Mouse (Mus musculus) limb, embryonic 13.5 days (tissue): ENCODE measurements around the gene Tmem91. TPM values are rescaled to one million over a fixed set of nuclear protein-coding genes. Genes with fewer than 3 reads are reported as not detected.

Experiments used
- ATAC-seq: fragments of 200-750 bp; cut with Nextera tagmentation; 2 replicates; pipeline ENCODE4 v1.8.0; 2017; ENCODE audit warnings: low read depth, moderate number of reproducible peaks, moderate TSS enrichment; ENCODE audit not compliant: low FRiP score
- H3K27ac ChIP-seq: fragments of 300-500 bp; sonication (generic); 2 replicates; pipeline ENCODE4 v1.5.1; 2015; ENCODE audit warnings: inconsistent platforms, mild to moderate bottlenecking, moderate library complexity
- H3K27me3 ChIP-seq: fragments of 300-500 bp; sonication (generic); 2 replicates; pipeline ENCODE4 v1.6.1; 2015; ENCODE audit warnings: mild to moderate bottlenecking, inconsistent platforms
- H3K36me3 ChIP-seq: fragments of 300-500 bp; sonication (generic); 2 replicates; pipeline ENCODE4 v1.6.1; 2015; ENCODE audit warnings: inconsistent platforms, mild to moderate bottlenecking, moderate library complexity
- H3K4me1 ChIP-seq: fragments of 300-500 bp; sonication (generic); 2 replicates; pipeline ENCODE4 v1.6.1; 2015; ENCODE audit warnings: inconsistent platforms
- H3K4me2 ChIP-seq: fragments of 300-500 bp; sonication (generic); replicated peaks from 2 replicates; pipeline ENCODE4 v1.6.1; 2015; ENCODE audit warnings: inconsistent platforms, mild to moderate bottlenecking, moderate library complexity
- H3K4me3 ChIP-seq: fragments of 300-500 bp; sonication (generic); 2 replicates; pipeline ENCODE4 v1.5.1; 2015; ENCODE audit warnings: moderate library complexity, mild to moderate bottlenecking, inconsistent platforms
- H3K9ac ChIP-seq: fragments of 300-500 bp; sonication (generic); 2 replicates; pipeline ENCODE4 v1.6.1; 2015; ENCODE audit warnings: mild to moderate bottlenecking, inconsistent platforms
- H3K9me3 ChIP-seq: fragments of 300-500 bp; sonication (generic); 2 replicates; pipeline ENCODE4 v1.6.1; 2016; ENCODE audit warnings: inconsistent platforms
- WGBS: fragments of 180-500 bp; shearing (Covaris S2); methylation state at CpG from one replicate; pipeline ENCODE4 v1.1.7; 2015; 5-methylcytosine and 5-hydroxymethylcytosine counted together
- polyA plus RNA-seq: library from polyadenylated mRNA; unstranded; fragments of >200 nt; fragmentation: Nextera tagmentation; extraction: Ambion mirVana; gene quantifications from 2 replicates; pipeline ENCODE4 v1.2.1, GENCODE M21; 2015

The Tmem91 gene
- polyA plus RNA-seq, 1 experiment from 2014 or later: 3.7 TPM

DNA sequence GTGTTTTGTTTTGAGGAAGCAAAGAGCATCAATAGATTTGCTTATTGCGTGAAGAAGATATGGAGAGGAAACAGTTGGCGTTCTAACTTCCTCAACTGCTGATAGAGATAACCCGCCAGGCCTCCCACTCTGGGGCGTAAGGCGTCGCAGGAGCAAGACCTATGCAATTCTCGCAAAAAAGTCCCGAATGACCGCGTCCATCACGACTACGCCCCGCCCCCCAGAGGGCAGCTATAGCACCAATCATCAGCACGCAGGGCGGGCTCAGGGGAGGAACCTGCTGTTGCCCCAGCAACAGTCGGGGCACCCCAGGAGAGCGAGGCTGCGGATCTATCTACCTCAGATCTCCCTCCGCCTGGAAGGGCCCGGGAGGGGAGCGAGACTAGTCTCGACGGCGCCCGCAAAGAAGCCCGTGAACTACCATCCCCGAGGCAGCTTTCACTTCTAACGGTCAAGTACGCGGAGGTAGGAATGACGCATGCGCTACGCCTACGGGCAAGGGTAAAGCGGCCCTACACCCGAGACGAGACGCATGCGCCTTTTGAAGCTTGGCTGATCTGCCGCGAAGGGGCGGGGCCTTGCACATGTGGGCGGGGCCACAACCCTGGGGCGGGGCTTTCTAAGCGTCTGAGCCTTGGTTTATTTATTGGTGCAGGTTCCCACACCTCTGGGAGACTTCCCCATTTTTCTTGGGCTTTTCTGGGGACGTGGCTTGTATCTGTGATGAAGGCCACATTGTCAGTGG is 5.7 kb upstream of the Tmem91 start, which contains the start of gene B9d2:
TSS of gene B9d2 (plus strand) at position 267 of the 745 bp plus-strand sequence.
- H3K4me2 ChIP-seq: peak within 1 kb of the TSS; percentile 69
- H3K27me3 ChIP-seq: peaks cover 29% of the 10 kb centered on the region
- ATAC-seq: peak; percentile 96
- no peaks in the 10 kb centered on the region for H3K9me3 ChIP-seq
- peaks cover 5% of the 10 kb centered on the region; the same call in 1 of the 2 replicates for H3K36me3 ChIP-seq
- WGBS: under 1% methylated on average over 46 of the region's 46 CpGs
- H3K9ac ChIP-seq: peak within 1 kb of the TSS; percentile 68
- peak within 1 kb of the TSS; percentile 66 for H3K4me3 ChIP-seq
- peaks cover 15% of the 10 kb centered on the region for H3K4me1 ChIP-seq
- H3K27ac ChIP-seq: peak within 1 kb of the TSS; percentile 91

GRCm38 (mm10) chr7:25679971-25680370 is 5.0 kb upstream of the Tmem91 start:
- WGBS: 8% methylated on average over 6 of the region's 6 CpGs
- no peak overlapping the region for H3K27ac ChIP-seq
- peaks cover 32% of the 10 kb centered on the region for H3K27me3 ChIP-seq
- no peaks in the 10 kb centered on the region for H3K9me3 ChIP-seq
- peak overlapping the region; percentile 69 for H3K4me2 ChIP-seq
- peak overlapping the region; percentile 66 for H3K4me3 ChIP-seq
- H3K4me1 ChIP-seq: peaks cover 17% of the 10 kb centered on the region
- peak overlapping the region; percentile 68 for H3K9ac ChIP-seq
- ATAC-seq: no peak
- peaks cover 5% of the 10 kb centered on the region; the same call in 1 of the 2 replicates for H3K36me3 ChIP-seq

GRCm38 (mm10) chr7:25677013-25677412 is 2.0 kb upstream of the Tmem91 start:
- Histone ChIP-seq H3K27ac (no peak overlapping the region), H3K4me1 (peaks cover 24% of the 10 kb centered on the region), H3K9me3 (0 out of 2 replicates have a peak, but pooled peaks cover 4% of the 10 kb centered on the region), H3K9ac (no peak overlapping the region), H3K27me3 (peaks cover 53% of the 10 kb centered on the region), H3K4me3 (no peak overlapping the region), H3K36me3 (no peaks in the 10 kb centered on the region), H3K4me2 (no peak overlapping the region)
- no peak for ATAC-seq
- 93% methylated on average over 7 of the region's 7 CpGs for WGBS

DNA sequence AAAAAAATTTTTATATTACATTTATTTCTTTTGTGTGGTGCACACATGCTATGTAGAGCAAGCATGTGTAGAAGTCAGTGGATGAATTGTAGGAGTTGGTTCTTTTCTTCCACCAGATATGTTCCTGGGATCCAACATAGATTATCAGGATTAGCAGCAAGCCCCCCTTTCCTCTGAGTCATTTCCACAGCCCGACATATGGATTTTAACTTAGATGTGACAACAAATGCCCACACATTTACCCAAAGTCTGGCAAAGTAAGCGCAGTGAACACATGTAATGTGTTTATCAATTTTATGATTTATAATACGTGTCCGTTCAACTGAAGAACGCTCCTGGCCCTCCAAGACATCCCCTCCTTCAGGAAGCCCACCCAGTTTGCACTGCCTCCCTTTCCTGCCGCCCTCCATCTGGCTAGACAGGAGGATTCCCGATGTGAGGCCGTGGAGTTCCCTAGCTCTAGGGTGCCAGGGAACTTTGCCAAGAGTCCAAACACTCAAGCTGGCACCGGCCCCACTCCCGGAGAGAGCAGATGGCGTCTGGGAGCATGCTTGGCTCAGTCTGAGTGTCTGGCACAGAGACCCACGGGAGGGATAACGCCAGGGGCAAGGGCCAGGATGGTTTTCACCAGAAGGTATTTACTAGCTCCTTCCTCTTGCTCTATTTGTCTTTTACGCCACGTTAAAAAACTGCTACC is 1.3 kb upstream of the Tmem91 start:
- peaks cover 20% of the 10 kb centered on the region for H3K4me1 ChIP-seq
- H3K4me3 ChIP-seq: no peak overlapping the region
- ATAC-seq: no peak
- H3K36me3 ChIP-seq: no peaks in the 10 kb centered on the region
- no peak overlapping the region for H3K9ac ChIP-seq
- H3K9me3 ChIP-seq: 0 out of 2 replicates have a peak, but pooled peaks cover 4% of the 10 kb centered on the region
- H3K4me2 ChIP-seq: no peak overlapping the region
- 60% methylated on average over 15 of the region's 15 CpGs for WGBS
- no peak overlapping the region for H3K27ac ChIP-seq
- peaks cover 53% of the 10 kb centered on the region for H3K27me3 ChIP-seq

GRCm38 (mm10) chr7:25675405-25675804 is 439 bp upstream of the Tmem91 start:
- Histone ChIP-seq H3K27me3 (peaks cover 53% of the 10 kb centered on the region), H3K9ac (no peak overlapping the region), H3K4me2 (peak overlapping the region; percentile 68), H3K4me3 (peak overlapping the region; percentile 40; the same call in 1 of the 2 replicates), H3K36me3 (no peaks in the 10 kb centered on the region), H3K4me1 (peaks cover 18% of the 10 kb centered on the region), H3K27ac (no peak overlapping the region), H3K9me3 (0 out of 2 replicates have a peak, but pooled peaks cover 4% of the 10 kb centered on the region)
- 48% methylated on average over 6 of the region's 6 CpGs for WGBS
- no peak for ATAC-seq

- Histone ChIP-seq H3K4me3 (peak overlapping the region; percentile 40), H3K9me3 (0 out of 2 replicates have a peak, but pooled peaks cover 4% of the 10 kb centered on the region), H3K4me2 (peak overlapping the region; percentile 68), H3K27me3 (peaks cover 52% of the 10 kb centered on the region), H3K9ac (peak overlapping the region; percentile 55; the same call in 1 of the 2 replicates), H3K27ac (no peak overlapping the region), H3K36me3 (peaks cover 6% of the 10 kb centered on the region), H3K4me1 (peaks cover 13% of the 10 kb centered on the region)
- 31% methylated on average over 9 of the region's 9 CpGs for WGBS
- no peak for ATAC-seq
Measured at GRCm38 (mm10) chr7:25674297-25674696, 669 bp downstream of the Tmem91 start.

DNA sequence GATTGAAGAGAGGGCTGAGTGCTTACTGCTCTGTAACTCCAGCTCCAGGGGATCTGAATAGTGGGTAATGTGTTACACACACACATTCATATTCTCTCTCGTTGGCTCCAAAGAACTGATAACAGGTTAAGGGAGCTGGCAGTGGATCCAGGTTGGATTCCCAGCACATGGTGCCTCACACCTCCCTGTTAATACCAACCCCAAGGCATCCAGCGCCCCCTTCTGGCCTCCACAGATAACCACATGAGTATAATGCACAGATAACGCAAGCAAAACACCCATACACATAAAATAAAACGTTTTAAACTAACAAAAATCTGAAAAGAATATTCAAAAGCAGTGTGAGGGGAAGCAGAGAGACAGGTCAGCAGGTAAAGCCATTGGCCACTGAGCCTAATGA is 2.5 kb downstream of the Tmem91 start:
- no peak for ATAC-seq
- Histone ChIP-seq H3K36me3 (peaks cover 24% of the 10 kb centered on the region), H3K9ac (no peak overlapping the region), H3K4me1 (peaks cover 13% of the 10 kb centered on the region), H3K27ac (no peak overlapping the region), H3K4me3 (no peak overlapping the region), H3K9me3 (0 out of 2 replicates have a peak, but pooled peaks cover 4% of the 10 kb centered on the region), H3K27me3 (peaks cover 41% of the 10 kb centered on the region), H3K4me2 (no peak overlapping the region)
- WGBS: 52% methylated on average over 4 of the region's 4 CpGs

DNA sequence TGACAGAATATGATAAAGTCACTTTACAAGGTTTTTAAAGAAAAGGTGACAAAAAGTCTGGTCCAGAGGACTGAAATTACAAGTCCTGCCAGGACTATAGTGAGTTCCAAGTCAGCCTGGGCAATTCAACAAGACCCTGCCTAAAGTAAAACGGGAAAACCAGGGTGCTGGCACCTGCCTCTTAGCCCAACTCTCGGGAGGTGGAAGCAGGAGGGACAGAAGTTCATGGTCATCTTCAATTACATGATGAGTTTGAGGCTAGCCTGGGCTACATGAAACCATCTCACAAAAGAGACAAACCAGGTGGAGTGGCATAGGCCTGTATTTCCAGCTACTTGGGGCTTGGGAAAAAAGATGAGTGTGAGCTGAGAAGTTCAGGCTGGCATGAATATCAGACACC is 3.3 kb downstream of the Tmem91 start:
- 0 out of 2 replicates have a peak, but pooled peaks cover 4% of the 10 kb centered on the region for H3K9me3 ChIP-seq
- no peak overlapping the region for H3K27ac ChIP-seq
- peaks cover 37% of the 10 kb centered on the region for H3K27me3 ChIP-seq
- WGBS: 69% methylated on average over 2 of the region's 2 CpGs
- peaks cover 32% of the 10 kb centered on the region for H3K36me3 ChIP-seq
- H3K4me1 ChIP-seq: peaks cover 13% of the 10 kb centered on the region
- no peak for ATAC-seq
- no peak overlapping the region for H3K4me3 ChIP-seq
- no peak overlapping the region for H3K4me2 ChIP-seq
- no peak overlapping the region for H3K9ac ChIP-seq

GRCm38 (mm10) chr7:25670096-25670495 is 4.9 kb downstream of the Tmem91 start:
- ATAC-seq: no peak
- no peak overlapping the region for H3K27ac ChIP-seq
- 0 out of 2 replicates have a peak, but pooled peaks cover 4% of the 10 kb centered on the region for H3K9me3 ChIP-seq
- peaks cover 22% of the 10 kb centered on the region for H3K27me3 ChIP-seq
- peaks cover 48% of the 10 kb centered on the region for H3K36me3 ChIP-seq
- H3K4me1 ChIP-seq: peaks cover 8% of the 10 kb centered on the region
- H3K4me3 ChIP-seq: no peak overlapping the region
- no peak overlapping the region for H3K9ac ChIP-seq
- H3K4me2 ChIP-seq: no peak overlapping the region
- WGBS: 91% methylated on average over 4 of the region's 4 CpGs

DNA sequence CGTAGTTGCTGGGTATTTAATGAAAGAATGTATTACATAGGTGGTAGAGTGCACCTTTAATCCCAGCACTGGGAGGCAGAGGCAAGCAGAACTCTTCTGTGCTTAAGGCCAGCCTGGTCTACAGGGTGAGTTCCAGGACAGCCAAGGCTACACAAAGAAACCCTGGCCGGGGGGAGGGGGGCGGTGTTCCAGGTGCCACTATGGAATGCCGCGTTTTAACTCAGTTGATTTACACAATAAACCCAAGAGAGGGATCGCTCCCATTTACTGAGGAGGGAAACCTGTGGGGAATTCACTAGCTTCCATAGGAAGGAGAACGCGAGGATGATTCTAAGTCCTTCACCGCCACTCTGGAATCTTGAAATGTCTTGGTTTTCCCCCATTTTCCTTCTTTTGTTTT is 5.3 kb downstream of the Tmem91 start:
- H3K4me3 ChIP-seq: no peak overlapping the region
- 0 out of 2 replicates have a peak, but pooled peaks cover 4% of the 10 kb centered on the region for H3K9me3 ChIP-seq
- peaks cover 52% of the 10 kb centered on the region for H3K36me3 ChIP-seq
- H3K4me2 ChIP-seq: no peak overlapping the region
- WGBS: 77% methylated on average over 9 of the region's 9 CpGs
- peaks cover 3% of the 10 kb centered on the region; the same call in 1 of the 2 replicates for H3K4me1 ChIP-seq
- H3K27ac ChIP-seq: no peak overlapping the region
- H3K27me3 ChIP-seq: peaks cover 17% of the 10 kb centered on the region
- ATAC-seq: no peak
- H3K9ac ChIP-seq: no peak overlapping the region

GRCm38 (mm10) chr7:25669158-25669557 is 5.8 kb downstream of the Tmem91 start:
- Histone ChIP-seq H3K36me3 (peaks cover 57% of the 10 kb centered on the region), H3K4me1 (no peaks in the 10 kb centered on the region), H3K4me2 (no peak overlapping the region), H3K27ac (no peak overlapping the region), H3K27me3 (peaks cover 13% of the 10 kb centered on the region), H3K9me3 (0 out of 2 replicates have a peak, but pooled peaks cover 4% of the 10 kb centered on the region), H3K4me3 (no peak overlapping the region), H3K9ac (no peak overlapping the region)
- ATAC-seq: no peak
- 84% methylated on average over 10 of the region's 10 CpGs for WGBS

GRCm38 (mm10) chr7:25666381-25666780 is 8.6 kb downstream of the Tmem91 start:
- H3K36me3 ChIP-seq: peaks cover 74% of the 10 kb centered on the region
- no peak for ATAC-seq
- H3K4me2 ChIP-seq: no peak overlapping the region
- H3K9me3 ChIP-seq: no peaks in the 10 kb centered on the region
- no peak overlapping the region for H3K4me3 ChIP-seq
- 95% methylated on average over 8 of the region's 8 CpGs for WGBS
- H3K9ac ChIP-seq: no peak overlapping the region
- no peak overlapping the region for H3K27ac ChIP-seq
- H3K4me1 ChIP-seq: no peaks in the 10 kb centered on the region
- no peaks in the 10 kb centered on the region for H3K27me3 ChIP-seq
